Mouse (Mus musculus): ENCODE data around the gene Naa15. TPM values are rescaled to one million over a fixed set of nuclear protein-coding genes. Genes with fewer than 3 reads are reported as not detected.

Naa15 gene
- polyA plus RNA-seq (2017; shearing (Covaris generic)), result 110 TPM

DNA sequence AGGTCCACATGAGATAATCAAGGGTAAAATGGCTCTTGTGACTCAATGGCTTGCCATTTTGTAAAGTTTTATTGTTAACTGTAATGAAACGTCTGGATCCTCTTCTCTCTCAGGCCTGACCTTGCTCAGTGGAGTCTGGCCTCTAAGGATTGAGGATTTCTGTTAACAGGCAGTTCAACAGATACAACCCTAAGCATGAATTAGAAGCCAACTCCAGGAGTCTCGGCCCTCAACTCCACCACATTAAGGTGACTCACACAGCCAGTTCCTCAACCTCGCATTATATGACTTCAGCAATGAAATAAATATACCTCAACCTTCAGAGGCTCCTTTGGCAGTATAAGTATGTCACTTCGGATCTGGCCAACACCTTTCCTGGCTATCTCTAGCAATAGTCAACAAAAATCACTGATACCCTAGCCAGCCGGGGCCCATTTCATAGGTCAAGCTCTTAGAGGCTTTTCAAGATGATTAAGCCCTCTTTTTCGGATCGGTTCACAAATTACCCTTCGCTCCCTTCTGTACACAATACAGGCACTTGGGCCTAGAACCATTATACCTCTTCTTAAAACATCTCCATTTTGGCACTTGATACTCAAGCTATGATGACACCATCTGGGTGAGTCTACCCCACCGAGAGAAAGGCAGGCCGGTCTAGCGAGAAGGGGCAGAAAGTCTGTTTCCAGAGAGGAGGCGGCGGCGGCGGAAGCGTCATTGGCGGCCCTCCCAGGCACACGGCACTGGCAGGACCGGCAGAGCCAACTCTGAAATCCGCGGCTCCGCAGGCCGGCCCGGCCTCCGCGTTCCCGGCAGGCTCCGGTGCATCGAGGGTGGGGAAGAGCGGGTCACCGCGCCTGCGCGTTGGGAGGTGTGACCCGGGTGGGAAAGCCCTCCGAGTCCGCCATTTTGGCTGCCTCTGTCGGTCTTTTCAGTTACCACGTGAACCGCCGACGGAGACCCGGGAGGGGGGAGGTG is at the start of gene Naa15:
Gene Naa15 (plus strand): TSS at position 51 of the 975 bp plus-strand sequence.

DNA sequence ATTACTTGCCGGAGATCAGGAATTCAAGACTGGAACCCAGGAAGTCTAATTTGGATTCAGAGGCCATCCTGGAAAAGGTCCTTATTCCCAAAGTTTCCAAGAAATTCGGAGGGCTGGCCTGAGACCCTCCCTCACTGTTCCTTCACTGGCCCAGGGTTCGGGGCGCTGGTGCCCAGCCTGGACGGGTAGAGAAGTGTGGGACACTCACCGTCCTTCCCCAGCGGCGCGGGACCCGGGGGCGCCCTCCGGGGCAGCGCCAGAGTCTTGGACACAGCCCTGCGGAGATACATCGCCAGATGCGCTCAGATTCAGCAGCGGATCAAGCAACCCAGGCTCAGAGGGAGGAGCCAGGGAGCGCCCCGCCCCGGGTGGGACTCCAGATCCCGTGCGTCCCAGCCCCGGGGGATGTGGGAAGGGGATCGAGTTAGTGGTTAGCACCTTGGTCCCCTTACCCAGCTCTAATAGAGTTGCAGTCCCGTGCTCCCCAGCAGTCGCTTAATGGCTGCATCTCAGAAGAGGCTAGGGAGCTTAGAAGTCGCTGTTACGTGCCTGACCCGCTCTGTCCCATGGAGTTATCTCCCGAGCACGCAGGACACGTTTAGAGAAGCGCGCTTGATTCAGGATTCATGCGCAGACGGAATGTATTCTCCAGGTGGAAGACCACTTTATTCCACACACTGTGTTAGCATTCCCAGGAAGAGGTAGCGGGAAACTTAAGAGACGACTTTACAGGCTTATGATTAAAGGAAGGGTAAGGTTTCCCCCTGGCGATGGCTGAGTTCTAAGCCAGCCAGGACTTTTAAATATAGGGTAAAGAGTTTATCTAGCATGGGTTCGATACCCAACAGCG is 18.5 kb upstream of the Naa15 start, which contains the start of gene Mgarp:
Gene Mgarp (minus strand): TSS at position 520 of the 850 bp plus-strand sequence.

GRCm38 (mm10) chr3:51408561-51409183 is 6.3 kb upstream of the Naa15 start, which contains the start of gene Ndufc1:
Ndufc1 (minus strand) TSS chr3:51408988.

DNA sequence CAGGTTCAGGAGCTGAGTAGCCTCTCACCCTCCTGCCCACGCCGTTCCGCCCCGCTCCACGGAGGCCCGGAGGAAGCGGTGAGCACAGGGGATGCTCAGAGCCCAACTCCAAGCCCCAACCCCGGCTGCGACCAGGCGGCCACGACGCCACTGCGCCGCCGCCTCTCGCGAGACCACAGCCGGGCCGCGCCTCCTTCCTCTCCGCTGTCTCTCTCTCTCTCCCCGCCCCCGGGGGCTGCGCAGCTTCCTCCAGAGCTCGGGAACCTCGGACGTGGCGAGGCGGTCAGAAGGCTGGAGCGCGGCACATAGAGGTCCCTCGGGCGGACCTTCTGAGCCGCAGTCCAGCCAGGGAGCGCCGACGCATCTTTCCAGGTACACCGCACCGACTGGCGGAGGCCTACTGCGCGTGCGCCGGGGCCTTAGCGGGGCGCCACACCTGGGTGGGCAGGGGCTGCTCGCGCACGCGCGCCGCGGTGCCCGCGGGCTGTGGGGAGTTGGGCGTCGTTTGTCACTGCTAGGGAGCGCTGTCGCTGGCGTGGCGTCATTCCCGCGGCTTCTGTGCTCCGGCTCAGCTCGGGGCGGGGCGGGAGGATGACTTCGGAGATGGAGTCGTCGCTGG is 68.9 kb downstream of the Naa15 start, which contains the start of gene Rab33b:
Gene Rab33b (plus strand): TSS at position 180 of the 619 bp plus-strand sequence.

Other genes with a start within 250 kb of the Naa15 start
- 14.8 TPM for gene Noct, start 190.7 kb upstream of the Naa15 start, polyA plus RNA-seq (2017; shearing (Covaris generic))
- gene Elf2, start 74.5 kb upstream of the Naa15 start, polyA plus RNA-seq (2017; shearing (Covaris generic)), result 127 TPM
- gene Mgarp, start 18.4 kb upstream of the Naa15 start, polyA plus RNA-seq (2017; shearing (Covaris generic)), result not detected
- gene Ndufc1, start 6.2 kb upstream of the Naa15 start, polyA plus RNA-seq (2017; shearing (Covaris generic)), result 88.6 TPM
- 31.3 TPM for gene Rab33b, start 68.8 kb downstream of the Naa15 start, polyA plus RNA-seq (2017; shearing (Covaris generic))
- gene Setd7, start 145.7 kb downstream of the Naa15 start, polyA plus RNA-seq (2017; shearing (Covaris generic)), result 17.9 TPM
- 103 TPM for gene Mgst2, start 245.2 kb downstream of the Naa15 start, polyA plus RNA-seq (2017; shearing (Covaris generic))